Mouse (Mus musculus): ENCODE results near the gene Wnt3. TPM values are rescaled to one million over a fixed set of nuclear protein-coding genes. Genes with fewer than 3 reads are reported as not detected.

Wnt3 gene
- polyA plus RNA-seq (2014; fragmentation: Illumina TruSeq; extraction: RNeasy Lipid Tissue Mini Kit (QIAGEN cat#74804); ENCODE audit: low read depth, low replicate concordance) = not detected

DNA sequence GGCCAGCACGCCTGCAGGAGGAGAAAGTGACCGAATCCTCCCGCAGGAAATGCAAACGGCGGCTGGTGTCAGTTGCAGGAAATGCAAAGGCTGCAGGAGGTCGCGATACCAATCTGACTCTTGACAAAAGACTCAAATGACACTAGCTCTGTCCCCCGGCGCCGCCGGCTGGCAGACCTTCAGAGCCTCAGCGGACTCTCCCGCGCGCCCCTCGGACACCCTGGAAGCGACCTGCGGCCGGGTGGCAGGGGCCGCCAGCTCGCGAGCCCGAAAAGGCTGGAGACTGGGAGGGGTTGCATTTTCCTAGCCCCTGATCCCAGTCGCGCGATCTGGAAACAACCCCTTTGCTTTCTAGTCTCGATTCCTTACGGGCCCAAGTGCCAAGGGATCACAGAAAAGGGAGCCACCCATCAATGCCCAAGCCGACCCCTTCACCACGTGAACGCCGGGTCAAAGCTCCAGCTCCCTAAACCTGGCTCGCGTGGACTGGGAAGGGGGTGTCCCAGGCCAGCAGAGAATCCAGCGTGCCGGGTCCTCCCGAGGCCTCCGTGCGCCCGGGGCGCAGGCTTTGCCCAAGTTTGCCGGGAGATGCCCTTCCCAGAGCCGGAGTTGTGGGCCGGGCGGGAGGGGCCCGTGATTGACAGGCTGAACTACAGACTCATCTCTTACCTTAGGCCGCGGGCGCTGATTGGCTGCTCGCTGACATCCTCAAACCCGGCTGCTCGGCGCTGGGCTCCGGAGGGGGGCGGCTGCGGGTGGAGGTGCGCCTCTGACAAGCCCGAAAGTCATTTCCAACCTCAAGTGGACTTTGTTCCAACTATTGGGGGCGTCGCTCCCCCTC lies at the start of gene Wnt3:
TSS of gene Wnt3 (plus strand) at position 764 of the 841 bp plus-strand sequence.

DNA sequence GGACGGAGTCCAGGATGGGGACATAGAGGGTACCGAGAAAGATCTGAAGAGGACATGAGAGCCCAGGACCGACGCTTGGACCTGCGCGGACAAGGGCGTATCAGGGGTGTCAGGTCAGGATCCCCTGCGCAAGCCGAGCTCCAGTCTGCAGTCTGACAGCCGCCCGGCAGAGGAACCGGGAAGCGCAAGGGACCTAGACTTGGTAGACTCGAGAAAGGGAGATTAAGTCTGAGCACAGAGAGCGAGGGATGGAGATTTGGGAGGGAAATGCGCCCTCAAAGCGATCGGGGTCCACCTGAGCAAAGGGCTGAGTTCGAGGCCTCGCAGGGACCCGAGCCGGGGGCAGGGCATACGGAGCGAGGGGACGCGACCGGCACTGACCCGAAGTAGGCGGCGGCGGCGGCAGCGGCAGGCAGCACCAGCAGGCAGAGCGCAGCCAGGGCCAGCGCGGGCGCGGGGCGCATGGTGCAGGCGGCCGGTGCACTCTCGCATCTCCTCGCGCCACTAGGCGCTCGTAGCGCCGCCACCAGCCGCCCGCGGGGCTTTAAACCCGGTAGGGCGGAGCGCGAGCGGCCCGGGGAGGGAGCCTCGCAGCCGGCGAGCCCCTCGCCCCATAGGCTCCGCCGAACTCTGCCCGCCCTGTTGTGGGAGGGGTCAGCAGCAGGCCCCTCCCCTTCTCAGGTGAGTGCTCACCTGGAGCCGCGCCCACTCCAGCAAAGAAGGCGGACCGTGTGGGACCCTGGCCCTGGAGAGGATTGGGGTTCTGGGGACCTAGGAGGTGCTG lies 24.5 kb upstream of the Wnt3 start, which contains the start of gene Wnt9b:
TSS of gene Wnt9b (minus strand) at position 516 of the 784 bp plus-strand sequence.

Other genes starting within 250 kb of the Wnt3 start
- gene Gm884, start 153.0 kb upstream of the Wnt3 start, polyA plus RNA-seq (2014; fragmentation: Illumina TruSeq; extraction: RNeasy Lipid Tissue Mini Kit (QIAGEN cat#74804); ENCODE audit: low read depth, low replicate concordance) = not detected
- gene Lyzl6, start 135.3 kb upstream of the Wnt3 start, polyA plus RNA-seq (2014; fragmentation: Illumina TruSeq; extraction: RNeasy Lipid Tissue Mini Kit (QIAGEN cat#74804); ENCODE audit: low read depth, low replicate concordance) = not detected
- gene Rprml, start 124.6 kb upstream of the Wnt3 start, polyA plus RNA-seq (2014; fragmentation: Illumina TruSeq; extraction: RNeasy Lipid Tissue Mini Kit (QIAGEN cat#74804); ENCODE audit: low read depth, low replicate concordance) = not detected
- gene Gosr2, start 76.3 kb upstream of the Wnt3 start, polyA plus RNA-seq (2014; fragmentation: Illumina TruSeq; extraction: RNeasy Lipid Tissue Mini Kit (QIAGEN cat#74804); ENCODE audit: low read depth, low replicate concordance) = 52.1 TPM
- 0.32 TPM for gene Wnt9b, start 24.3 kb upstream of the Wnt3 start, polyA plus RNA-seq (2014; fragmentation: Illumina TruSeq; extraction: RNeasy Lipid Tissue Mini Kit (QIAGEN cat#74804); ENCODE audit: low read depth, low replicate concordance)
- 24.5 TPM for gene Nsf, start 179.9 kb downstream of the Wnt3 start, polyA plus RNA-seq (2014; fragmentation: Illumina TruSeq; extraction: RNeasy Lipid Tissue Mini Kit (QIAGEN cat#74804); ENCODE audit: low read depth, low replicate concordance)
- gene Arf2, start 192.6 kb downstream of the Wnt3 start, polyA plus RNA-seq (2014; fragmentation: Illumina TruSeq; extraction: RNeasy Lipid Tissue Mini Kit (QIAGEN cat#74804); ENCODE audit: low read depth, low replicate concordance) = 29.6 TPM